Mouse (Mus musculus) urinary bladder, adult 18-20 months (tissue): ENCODE measurements around the gene Ifna12.
A peak's percentile ranks its signal among the peaks of the same experiment; 100 is the strongest.
"Not testable (repeated sequence)": the region's sequence is repeated elsewhere in the genome, so short reads cannot be mapped to it uniquely, and the experiment has no call there.

Experiments used
- DNase-seq, 2 experiments: peaks; one replicate each; pipeline ENCODE4 v3.0.0; 2022; ENCODE audit warnings: low spot score in 2 of 2, mixed read lengths in 2 of 2

Gene Ifna12

DNA sequence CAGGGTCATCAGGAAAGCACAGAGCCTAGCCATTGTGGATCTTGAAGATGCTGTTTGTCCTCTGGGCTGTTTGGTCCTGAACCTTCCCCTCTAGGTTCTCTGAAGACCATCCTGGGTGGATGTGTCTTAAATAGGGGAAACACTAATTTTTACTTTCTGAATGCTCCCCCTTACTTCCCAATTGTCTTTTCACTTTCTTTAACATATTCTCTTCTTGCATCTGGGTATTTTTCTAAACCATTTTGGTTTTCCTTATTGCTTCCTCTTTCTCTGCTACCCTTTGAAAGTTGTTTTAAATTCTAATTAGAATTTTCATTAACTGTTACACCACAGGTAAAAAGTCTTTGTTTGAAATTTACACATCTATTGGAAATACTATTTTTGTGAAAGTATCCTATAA lies at the start of gene Ifna12:
Gene Ifna12 (minus strand): TSS at position 101 of the 400 bp plus-strand sequence.
- no peak for DNase-seq

GRCm38 (mm10) chr4:88644359-88644758 lies 41.2 kb upstream of the Ifna12 start, which contains the start of gene Ifna13:
Ifna13 (minus strand) TSS chr4:88644459.
- no peak for DNase-seq

GRCm38 (mm10) chr4:88642526-88642925 lies 39.4 kb upstream of the Ifna12 start:
- no peak for DNase-seq

GRCm38 (mm10) chr4:88641077-88641831 lies 38.1 kb upstream of the Ifna12 start:
- peak; percentile 80 to 96 for DNase-seq

GRCm38 (mm10) chr4:88640704-88641076 lies 37.5 kb upstream of the Ifna12 start:
- DNase-seq = no peak

DNA sequence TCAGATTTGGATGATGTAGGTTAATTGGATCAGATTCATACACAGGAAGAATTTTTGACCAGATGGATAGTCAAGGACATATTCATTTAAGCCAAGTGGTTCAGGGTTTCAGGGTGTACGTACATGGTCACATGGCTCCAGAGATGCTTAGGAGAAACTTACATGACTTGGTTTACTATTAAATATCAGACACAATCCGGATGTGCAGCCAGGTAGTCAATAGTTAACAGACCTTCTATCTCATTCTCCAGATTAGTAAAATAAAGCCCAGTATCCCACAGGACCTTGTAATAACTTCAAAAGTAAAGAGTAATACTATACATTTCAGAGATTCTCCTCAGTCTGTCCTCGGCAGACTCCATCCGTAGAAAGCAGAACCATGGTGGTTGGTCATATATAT lies 31.1 kb upstream of the Ifna12 start, which contains the start of gene C87499:
Gene C87499 (minus strand): TSS at position 101 of the 400 bp plus-strand sequence.
- DNase-seq = no peak

DNA sequence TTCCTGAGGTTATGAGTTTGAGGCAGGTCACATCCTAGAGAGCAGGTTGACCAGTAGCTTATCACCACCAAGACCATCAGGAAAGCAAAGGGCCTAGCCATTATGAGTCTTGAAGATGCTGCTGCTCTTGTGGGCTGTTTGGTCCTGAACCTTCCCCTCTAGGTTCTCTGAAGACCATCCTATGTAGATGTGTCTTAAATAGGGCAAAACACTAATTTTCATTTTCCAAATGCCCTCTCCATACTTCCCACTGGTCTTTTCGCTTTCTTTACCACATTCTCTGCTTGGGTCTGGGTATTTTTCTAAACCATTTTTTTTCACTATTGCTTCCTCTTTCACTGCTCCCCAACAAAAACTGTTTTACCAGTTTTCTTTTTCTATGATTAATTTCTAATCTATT lies 10.9 kb downstream of the Ifna12 start, which contains the start of gene Ifna9:
Gene Ifna9 (minus strand): TSS at position 101 of the 400 bp plus-strand sequence.
- no peak for DNase-seq

GRCm38 (mm10) chr4:88571698-88572097 lies 31.5 kb downstream of the Ifna12 start, which contains the start of gene Ifna14:
Ifna14 (minus strand) TSS chr4:88571798.
- DNase-seq = no peak

DNA sequence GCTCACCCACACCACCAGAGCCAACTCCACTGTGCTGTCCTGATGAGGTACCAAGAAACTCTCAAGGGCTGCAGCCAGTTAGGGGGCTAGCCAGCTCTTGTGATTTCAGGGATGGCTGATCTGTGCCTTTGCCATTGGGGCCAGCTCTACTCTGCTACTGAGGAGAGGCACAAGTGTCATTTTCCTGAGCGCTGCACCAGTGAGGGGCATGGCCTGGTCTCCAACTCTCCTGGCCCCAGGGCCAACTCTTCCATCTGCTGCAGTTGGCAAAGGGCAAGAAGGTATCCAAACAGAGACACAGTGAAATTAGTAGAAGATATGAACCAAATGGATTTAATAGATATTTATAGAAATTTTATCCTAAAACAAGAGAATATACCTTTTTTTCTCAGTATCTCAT lies 41.4 kb downstream of the Ifna12 start:
- DNase-seq = no peak

DNA sequence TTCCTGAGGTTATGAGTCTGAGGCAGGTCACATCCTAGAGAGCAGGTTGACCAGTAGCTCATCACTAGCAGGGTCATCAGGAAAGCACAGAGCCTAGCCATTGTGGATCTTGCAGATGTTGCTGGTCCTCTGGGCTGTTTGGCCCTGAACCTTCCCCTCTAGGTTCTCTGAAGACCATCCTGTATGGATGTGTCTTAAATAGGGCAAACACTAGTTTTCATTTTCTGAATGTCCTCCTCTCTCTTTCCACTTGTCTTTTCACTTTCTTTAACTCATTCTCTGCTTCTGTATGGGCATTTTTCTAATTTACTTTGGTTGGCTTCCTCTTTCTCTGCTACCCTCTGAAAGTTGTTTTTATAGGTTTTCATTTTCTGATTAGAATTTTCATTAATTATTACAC lies 45.0 kb downstream of the Ifna12 start, which contains the start of gene Ifna15:
Gene Ifna15 (minus strand): TSS at position 101 of the 400 bp plus-strand sequence.
- DNase-seq = not testable (repeated sequence)
